Comparison of ENCODE assay signal across 20 mouse cellular contexts in the genomic region with DNA sequence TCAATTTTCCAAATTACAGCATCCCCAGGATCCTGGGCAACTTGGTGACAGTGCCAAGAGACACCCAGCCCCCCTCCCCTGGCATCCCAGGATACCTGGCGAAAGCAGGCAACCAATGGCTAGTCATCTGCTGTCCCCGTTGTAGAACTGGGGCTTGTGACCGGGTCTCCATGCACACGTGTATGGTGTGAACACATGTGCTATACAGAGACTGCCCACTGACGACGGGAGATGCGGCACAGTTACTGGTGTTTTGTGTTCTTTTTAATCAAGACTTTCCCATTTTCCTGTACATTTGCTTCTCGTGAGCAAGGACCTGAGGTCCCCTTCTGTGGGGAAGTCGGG.
A peak's percentile ranks its signal among the peaks of the same experiment; 100 is the strongest.
DNase-seq lines count a peak whose midpoint lies in the region; ATAC-seq and TF ChIP-seq lines count a peak whose summit lies in the region.
"Had no signal": no experiment of that assay in that cellular context is flagged by ENCODE, and none has a peak within 500 bp of the region (broad histone marks: within the 10 kb centered on the region; RNA-seq: fewer than 3 reads in every experiment).

No protein-coding gene starts in this region.

- H3K27ac ChIP-seq in hindbrain, embryonic 12.5 days, result peak overlapping the region; percentile 7; the same call in 1 of the 2 replicates
- H3K27ac ChIP-seq in hindbrain, postnatal 0 days, result no peak overlapping the region
- H3K27ac ChIP-seq in spleen, adult 2 months (ENCODE audit: insufficient read depth, low read length), result peak overlapping the region; percentile 31
- peak overlapping the region; percentile 4; the same call in 1 of the 2 replicates for H3K27ac ChIP-seq in embryonic facial prominence, embryonic 14.5 days (replicated peaks; ENCODE audit: low read depth, low read length)
- H3K27ac ChIP-seq: heart, embryonic 13.5 days; hindbrain, embryonic 14.5 days; left cerebral cortex, adult 2 months; midbrain, embryonic 12.5 days; neural tube, embryonic 12.5 days had no signal

- H3K9ac ChIP-seq in hindbrain, embryonic 12.5 days, result no peak overlapping the region
- H3K9ac ChIP-seq in hindbrain, postnatal 0 days (replicated peaks; ENCODE audit: low read length), result no peak overlapping the region
- H3K9ac ChIP-seq in embryonic facial prominence, embryonic 14.5 days (ENCODE audit: low read depth, low read length), result no peak overlapping the region
- H3K9ac ChIP-seq: hindbrain, embryonic 14.5 days; midbrain, embryonic 12.5 days; neural tube, embryonic 12.5 days had no signal

- H3K4me1 ChIP-seq in hindbrain, embryonic 12.5 days, result peaks cover 51% of the 10 kb centered on the region
- peaks cover 18% of the 10 kb centered on the region for H3K4me1 ChIP-seq in hindbrain, postnatal 0 days (ENCODE audit: insufficient read depth, low read length)
- H3K4me1 ChIP-seq in spleen, adult 2 months (ENCODE audit: control insufficient read depth, insufficient read depth, insufficient read length), result peaks cover 5% of the 10 kb centered on the region; the same call in 1 of the 2 replicates
- H3K4me1 ChIP-seq in embryonic facial prominence, embryonic 14.5 days (ENCODE audit: control insufficient read depth, insufficient read depth, low read length), result peaks cover 50% of the 10 kb centered on the region

- H3K9me3 ChIP-seq in hindbrain, embryonic 12.5 days (replicated peaks), result no peaks in the 10 kb centered on the region
- H3K9me3 ChIP-seq in hindbrain, postnatal 0 days (ENCODE audit: low read length), result no peaks in the 10 kb centered on the region
- no peaks in the 10 kb centered on the region for H3K9me3 ChIP-seq in embryonic facial prominence, embryonic 14.5 days (ENCODE audit: control insufficient read depth, low read length)
- H3K9me3 ChIP-seq: heart, embryonic 13.5 days; midbrain, embryonic 12.5 days; neural tube, embryonic 12.5 days had no signal

- WGBS in hindbrain, embryonic 12.5 days, result 80% methylated on average over 9 of the region's 9 CpGs
- 74% methylated on average over 9 of the region's 9 CpGs for WGBS in hindbrain, postnatal 0 days
- 87% methylated on average over 9 of the region's 9 CpGs for WGBS in spleen, adult 2 months
- WGBS in embryonic facial prominence, embryonic 14.5 days, result 75% methylated on average over 9 of the region's 9 CpGs

- DNase-seq in hindbrain, postnatal 0 days (ENCODE audit: low spot score), result no peak
- DNase-seq in spleen, adult 2 months (ENCODE audit: low read depth in 1 of 2, low spot score in 2 of 2), result no peak
- no peak for DNase-seq in spleen, postnatal 4 days (ENCODE audit: low spot score in 2 of 2)
- DNase-seq in embryonic facial prominence, embryonic 14.5 days (ENCODE audit: low spot score), result no peak
- no peak for DNase-seq in lung, postnatal 10 days
- DNase-seq: adrenal gland, adult 8-10 months; B cell, adult 2 months; right cerebral cortex, adult 18-20 months; spleen, adult 18-20 months had no signal

- no peak for TF ChIP-seq POLR2A in spleen, adult 2 months (IDR thresholded peaks at IDR 0.05; ENCODE audit: low read depth, low read length)

- ATAC-seq in hindbrain, embryonic 12.5 days (ENCODE audit: low FRiP score), result no peak
- ATAC-seq in hindbrain, postnatal 0 days, result no peak
- no peak for ATAC-seq in embryonic facial prominence, embryonic 14.5 days (ENCODE audit: low read depth)
- ATAC-seq: forebrain, embryonic 16.5 days; inflammation-experienced regulatory T-cells, adult 6 months had no signal

- no peaks in the 10 kb centered on the region for H3K27me3 ChIP-seq in hindbrain, embryonic 12.5 days
- no peaks in the 10 kb centered on the region for H3K27me3 ChIP-seq in hindbrain, postnatal 0 days (ENCODE audit: insufficient read depth, low read length)
- H3K27me3 ChIP-seq in spleen, adult 2 months (ENCODE audit: control insufficient read depth, insufficient read depth, low read length), result no peaks in the 10 kb centered on the region
- H3K27me3 ChIP-seq in embryonic facial prominence, embryonic 14.5 days (replicated peaks; ENCODE audit: control insufficient read depth, insufficient read depth, low read length), result no peaks in the 10 kb centered on the region
- H3K27me3 ChIP-seq: midbrain, embryonic 12.5 days; neural tube, embryonic 12.5 days had no signal

- no peak overlapping the region for H3K4me2 ChIP-seq in hindbrain, embryonic 12.5 days (replicated peaks)
- H3K4me2 ChIP-seq in hindbrain, postnatal 0 days (ENCODE audit: low read depth, low read length), result no peak overlapping the region
- no peak overlapping the region for H3K4me2 ChIP-seq in embryonic facial prominence, embryonic 14.5 days (ENCODE audit: low read depth, low read length)
- H3K4me2 ChIP-seq: heart, embryonic 13.5 days; hindbrain, embryonic 14.5 days; midbrain, embryonic 12.5 days; neural tube, embryonic 12.5 days had no signal

- peaks cover 14% of the 10 kb centered on the region for H3K36me3 ChIP-seq in hindbrain, embryonic 12.5 days
- no peaks in the 10 kb centered on the region for H3K36me3 ChIP-seq in hindbrain, postnatal 0 days (ENCODE audit: insufficient read depth, low read length)
- H3K36me3 ChIP-seq in spleen, adult 2 months (ENCODE audit: control insufficient read depth, insufficient read depth, low read length), result no peaks in the 10 kb centered on the region; the same call in 1 of the 2 replicates
- H3K36me3 ChIP-seq in embryonic facial prominence, embryonic 14.5 days (ENCODE audit: control insufficient read depth, insufficient read depth, low read length), result peaks cover 32% of the 10 kb centered on the region

- H3K4me3 ChIP-seq in hindbrain, embryonic 12.5 days, result no peak overlapping the region
- H3K4me3 ChIP-seq in hindbrain, postnatal 0 days (ENCODE audit: low read length), result no peak overlapping the region
- H3K4me3 ChIP-seq in spleen, adult 2 months (ENCODE audit: extremely low read depth, insufficient read depth, insufficient read length), result no peak overlapping the region
- no peak overlapping the region for H3K4me3 ChIP-seq in embryonic facial prominence, embryonic 14.5 days (ENCODE audit: low read depth, low read length)
- H3K4me3 ChIP-seq: erythroblast, embryonic 14.5 days; heart, embryonic 13.5 days; left cerebral cortex, adult 2 months; megakaryocyte, embryonic 14.5 days; midbrain, embryonic 12.5 days; myocyte; neural tube, embryonic 12.5 days had no signal

- TF ChIP-seq CTCF in hindbrain, postnatal 0 days (IDR thresholded peaks at IDR 0.05; ENCODE audit: low read depth), result no peak
- no peak for TF ChIP-seq CTCF in spleen, adult 2 months (IDR thresholded peaks at IDR 0.05; ENCODE audit: extremely low read depth, insufficient read depth, insufficient read length, insufficient replicate concordance)
